Mouse (Mus musculus): ENCODE measurements at regions not wholly inside any gene's neighbourhood (a gene's known extent, or its start where the extent isn't known, plus 50 kb on each side); places are given as distances from the start of the nearest gene placed in this dataset.

- no peak for DNase-seq (ENCODE audit: low read depth, low spot score)
Measured at GRCm38 (mm10) chr17:68057264-68057663, 53.3 kb upstream of the Arhgap28 start.

GRCm38 (mm10) chr17:68060455-68060854, 56.5 kb upstream of the Arhgap28 start:
- DNase-seq (ENCODE audit: low read depth, low spot score) = no peak

- DNase-seq (ENCODE audit: low read depth, low spot score) = no peak
Measured at GRCm38 (mm10) chr17:68065751-68066150, 61.8 kb upstream of the Arhgap28 start.

- DNase-seq (ENCODE audit: low read depth, low spot score) = no peak
Measured at GRCm38 (mm10) chr17:68066204-68066603, 62.3 kb upstream of the Arhgap28 start.

- DNase-seq (ENCODE audit: low read depth, low spot score) = no peak
Measured at GRCm38 (mm10) chr17:68069008-68069407, 65.1 kb upstream of the Arhgap28 start.

- no peak for DNase-seq (ENCODE audit: low read depth, low spot score)
Measured at GRCm38 (mm10) chr17:68069484-68069883, 65.6 kb upstream of the Arhgap28 start.

GRCm38 (mm10) chr17:68071472-68071871, 67.6 kb upstream of the Arhgap28 start:
- DNase-seq (ENCODE audit: low read depth, low spot score) = no peak

GRCm38 (mm10) chr17:68075712-68076111, 71.8 kb upstream of the Arhgap28 start:
- DNase-seq (ENCODE audit: low read depth, low spot score) = no peak

- no peak for DNase-seq (ENCODE audit: low read depth, low spot score)
Measured at GRCm38 (mm10) chr17:68078709-68079108, 74.8 kb upstream of the Arhgap28 start.

- DNase-seq (ENCODE audit: low read depth, low spot score) = no peak
Measured at GRCm38 (mm10) chr17:68084446-68084845, 80.5 kb upstream of the Arhgap28 start.

- DNase-seq (ENCODE audit: low read depth, low spot score) = no peak
Measured at GRCm38 (mm10) chr17:68087149-68087548, 83.2 kb upstream of the Arhgap28 start.

GRCm38 (mm10) chr17:68089179-68089578, 85.3 kb upstream of the Arhgap28 start:
- DNase-seq (ENCODE audit: low read depth, low spot score) = no peak

GRCm38 (mm10) chr17:68089830-68090229, 85.9 kb upstream of the Arhgap28 start:
- no peak for DNase-seq (ENCODE audit: low read depth, low spot score)

- DNase-seq (ENCODE audit: low read depth, low spot score) = no peak
Measured at GRCm38 (mm10) chr17:68096982-68097381, 93.1 kb upstream of the Arhgap28 start.

GRCm38 (mm10) chr17:68097436-68097835, 93.5 kb upstream of the Arhgap28 start:
- DNase-seq (ENCODE audit: low read depth, low spot score) = no peak

- DNase-seq (ENCODE audit: low read depth, low spot score) = no peak
Measured at GRCm38 (mm10) chr17:68100093-68100492, 96.2 kb upstream of the Arhgap28 start.

- no peak for DNase-seq (ENCODE audit: low read depth, low spot score)
Measured at GRCm38 (mm10) chr17:68103346-68103745, 99.4 kb upstream of the Arhgap28 start.

GRCm38 (mm10) chr17:68106366-68106765, 102.4 kb upstream of the Arhgap28 start:
- DNase-seq (ENCODE audit: low read depth, low spot score) = no peak

GRCm38 (mm10) chr17:68107875-68108274, 104.0 kb upstream of the Arhgap28 start:
- DNase-seq (ENCODE audit: low read depth, low spot score) = no peak

GRCm38 (mm10) chr17:68111834-68112473, 108.0 kb upstream of the Arhgap28 start:
- DNase-seq (ENCODE audit: low read depth, low spot score) = no peak

GRCm38 (mm10) chr17:68112763-68113330, 108.9 kb upstream of the Arhgap28 start:
- DNase-seq (ENCODE audit: low read depth, low spot score) = no peak

GRCm38 (mm10) chr17:68115599-68115998, 111.7 kb upstream of the Arhgap28 start:
- DNase-seq (ENCODE audit: low read depth, low spot score) = no peak

GRCm38 (mm10) chr17:68119055-68119698, 115.3 kb upstream of the Arhgap28 start:
- DNase-seq (ENCODE audit: low read depth, low spot score) = no peak

Data from WW6 (cell line).